Mouse (Mus musculus): ENCODE data around the gene Camkv.

Gene Camkv

GRCm38 (mm10) chr9:107959896-107960295 lies 24.4 kb downstream of the Camkv start:
- in situ Hi-C loops (cut with MboI; ENCODE audit: unreplicated experiment in 2 of 2): loop anchor here (5.0 kb wide), 2 partner anchors 37 to 97 kb away; partner anchors contain the start of gene Gm20662 (in 2 of the 2)

GRCm38 (mm10) chr9:107960928-107961327 lies 25.5 kb downstream of the Camkv start:
- in situ Hi-C loops (cut with MboI; ENCODE audit: unreplicated experiment in 2 of 2): loop anchor here (5.0 kb wide), 2 partner anchors 36 to 96 kb away; partner anchors contain the start of gene Gm20662 (in 2 of the 2)

GRCm38 (mm10) chr9:107961351-107961762 lies 25.9 kb downstream of the Camkv start:
- in situ Hi-C loops (cut with MboI; ENCODE audit: unreplicated experiment in 2 of 2): loop anchor here (5.0 kb wide), 2 partner anchors 36 to 96 kb away; partner anchors contain the start of gene Gm20662 (in 2 of the 2)

GRCm38 (mm10) chr9:107961881-107962280 lies 26.4 kb downstream of the Camkv start:
- in situ Hi-C loops (cut with MboI; ENCODE audit: unreplicated experiment in 2 of 2): loop anchor here (5.0 kb wide), 2 partner anchors 35 to 95 kb away; partner anchors contain the start of gene Gm20662 (in 2 of the 2)

GRCm38 (mm10) chr9:107962916-107963315 lies 27.4 kb downstream of the Camkv start:
- in situ Hi-C loops (cut with MboI; ENCODE audit: unreplicated experiment in 2 of 2): loop anchor here (5.0 kb wide), 2 partner anchors 34 to 94 kb away; partner anchors contain the start of gene Gm20662 (in 2 of the 2)

- in situ Hi-C loops (cut with MboI; ENCODE audit: unreplicated experiment in 2 of 2): loop anchor here (5.0 kb wide), 2 partner anchors 34 to 94 kb away; partner anchors contain the start of gene Gm20662 (in 2 of the 2)
Measured at GRCm38 (mm10) chr9:107963700-107964099, 28.2 kb downstream of the Camkv start.

GRCm38 (mm10) chr9:107964681-107965080 lies 29.2 kb downstream of the Camkv start:
- in situ Hi-C loops (cut with MboI; ENCODE audit: unreplicated experiment in 2 of 2): loop anchor here (5.0 kb wide), 2 partner anchors 33 to 93 kb away; partner anchors contain the start of gene Gm20662 (in 2 of the 2)

- in situ Hi-C loops (cut with MboI; ENCODE audit: unreplicated experiment in 2 of 2): no loop called here
Measured at GRCm38 (mm10) chr9:107966676-107967075, 31.2 kb downstream of the Camkv start.

GRCm38 (mm10) chr9:107967437-107967836 lies 32.0 kb downstream of the Camkv start:
- in situ Hi-C loops (cut with MboI; ENCODE audit: unreplicated experiment in 2 of 2): no loop called here

GRCm38 (mm10) chr9:107968531-107968930 lies 33.1 kb downstream of the Camkv start:
- in situ Hi-C loops (cut with MboI; ENCODE audit: unreplicated experiment in 2 of 2): no loop called here

GRCm38 (mm10) chr9:107970311-107970710 lies 34.8 kb downstream of the Camkv start:
- in situ Hi-C loops (cut with MboI; ENCODE audit: unreplicated experiment in 2 of 2): no loop called here

- in situ Hi-C loops (cut with MboI; ENCODE audit: unreplicated experiment in 2 of 2): no loop called here
Measured at GRCm38 (mm10) chr9:107971690-107972541, 36.4 kb downstream of the Camkv start.

GRCm38 (mm10) chr9:107974491-107975171 lies 39.2 kb downstream of the Camkv start:
- in situ Hi-C loops (cut with MboI; ENCODE audit: unreplicated experiment in 2 of 2): no loop called here

- in situ Hi-C loops (cut with MboI; ENCODE audit: unreplicated experiment in 2 of 2): no loop called here
Measured at GRCm38 (mm10) chr9:107975399-107976386, 40.2 kb downstream of the Camkv start, which contains the start of gene Uba7. TSS of gene Uba7 (plus strand) at chr9:107975505.

- in situ Hi-C loops (cut with MboI; ENCODE audit: unreplicated experiment in 2 of 2): no loop called here
Measured at GRCm38 (mm10) chr9:107978815-107979214, 43.3 kb downstream of the Camkv start.

GRCm38 (mm10) chr9:107981684-107982605 lies 46.5 kb downstream of the Camkv start:
- in situ Hi-C loops (cut with MboI; ENCODE audit: unreplicated experiment in 2 of 2): no loop called here

- in situ Hi-C loops (cut with MboI; ENCODE audit: unreplicated experiment in 2 of 2): no loop called here
Measured at GRCm38 (mm10) chr9:107982681-107983346, 47.3 kb downstream of the Camkv start, which contains the start of gene Gm20661. TSS of gene Gm20661 (plus strand) at chr9:107983058.

- in situ Hi-C loops (cut with MboI; ENCODE audit: unreplicated experiment in 2 of 2): no loop called here
Measured at GRCm38 (mm10) chr9:107983421-107983890, 48.0 kb downstream of the Camkv start.
